Mouse (Mus musculus): ENCODE data around the gene Mgrn1. TPM values are rescaled to one million over a fixed set of nuclear protein-coding genes. Genes with fewer than 3 reads are reported as not detected.

Gene Mgrn1
- polyA plus RNA-seq, 1 experiment from 2014 or later: 36.7 TPM

- DNase-seq: no peak
- Histone ChIP-seq H3K4me1 (ENCODE audit: insufficient read depth) (peaks cover 16% of the 10 kb centered on the region), H3K27me3 (ENCODE audit: insufficient read depth, low read length) (no peaks in the 10 kb centered on the region), H3K9me3 (ENCODE audit: low read length) (no peaks in the 10 kb centered on the region), H3K9ac (replicated peaks) (peak overlapping the region; percentile 84), H3K4me3 (ENCODE audit: low read depth, low read length) (peak overlapping the region; percentile 87), H3K27ac (ENCODE audit: low read depth) (peak overlapping the region; percentile 91), H3K36me3 (replicated peaks; ENCODE audit: insufficient read depth, low read length) (no peaks in the 10 kb centered on the region), H3K4me2 (ENCODE audit: low read depth, low read length) (peak overlapping the region; percentile 94)
- WGBS (ENCODE audit: insufficient replicate concordance): 12% methylated on average over 13 of the region's 13 CpGs
- no peak for TF ChIP-seq EP300 (IDR thresholded peaks at IDR 0.05; ENCODE audit: low read depth)
- TF ChIP-seq CTCF (IDR thresholded peaks at IDR 0.05; ENCODE audit: low read depth): no peak
- ATAC-seq: no peak
Observed at GRCm38 (mm10) chr16:4964731-4965391, 78.8 kb downstream of the Mgrn1 start.

- Histone ChIP-seq H3K9ac (replicated peaks) (no peak overlapping the region), H3K27me3 (ENCODE audit: insufficient read depth, low read length) (no peaks in the 10 kb centered on the region), H3K4me3 (ENCODE audit: low read depth, low read length) (no peak overlapping the region), H3K4me2 (ENCODE audit: low read depth, low read length) (peak overlapping the region; percentile 94), H3K36me3 (replicated peaks; ENCODE audit: insufficient read depth, low read length) (no peaks in the 10 kb centered on the region), H3K4me1 (ENCODE audit: insufficient read depth) (peaks cover 16% of the 10 kb centered on the region), H3K27ac (ENCODE audit: low read depth) (no peak overlapping the region), H3K9me3 (ENCODE audit: low read length) (no peaks in the 10 kb centered on the region)
- ATAC-seq: no peak
- WGBS (ENCODE audit: insufficient replicate concordance): 76% methylated on average over 8 of the region's 8 CpGs
- TF ChIP-seq EP300 (IDR thresholded peaks at IDR 0.05; ENCODE audit: low read depth) (no peak), CTCF (IDR thresholded peaks at IDR 0.05; ENCODE audit: low read depth) (no peak)
- no peak for DNase-seq
Observed at GRCm38 (mm10) chr16:4965392-4966129, 79.5 kb downstream of the Mgrn1 start.

- 70% methylated on average over 3 of the region's 3 CpGs for WGBS (ENCODE audit: insufficient replicate concordance)
- no peak for ATAC-seq
- no peak for TF ChIP-seq EP300 (IDR thresholded peaks at IDR 0.05; ENCODE audit: low read depth)
- TF ChIP-seq CTCF (IDR thresholded peaks at IDR 0.05; ENCODE audit: low read depth): no peak
- Histone ChIP-seq H3K9ac (replicated peaks) (no peak overlapping the region), H3K4me2 (ENCODE audit: low read depth, low read length) (no peak overlapping the region), H3K4me1 (ENCODE audit: insufficient read depth) (peaks cover 7% of the 10 kb centered on the region; the same call in 1 of the 2 replicates), H3K27me3 (ENCODE audit: insufficient read depth, low read length) (no peaks in the 10 kb centered on the region), H3K27ac (ENCODE audit: low read depth) (peak overlapping the region; percentile 68; the same call in 1 of the 2 replicates), H3K36me3 (replicated peaks; ENCODE audit: insufficient read depth, low read length) (no peaks in the 10 kb centered on the region), H3K4me3 (ENCODE audit: low read depth, low read length) (no peak overlapping the region), H3K9me3 (ENCODE audit: low read length) (no peaks in the 10 kb centered on the region)
- DNase-seq: no peak
Observed at GRCm38 (mm10) chr16:4968426-4968825, 82.4 kb downstream of the Mgrn1 start.

GRCm38 (mm10) chr16:4969055-4969843 lies 83.2 kb downstream of the Mgrn1 start:
- Histone ChIP-seq H3K9me3 (ENCODE audit: low read length) (no peaks in the 10 kb centered on the region), H3K27ac (ENCODE audit: low read depth) (peak overlapping the region; percentile 68), H3K4me3 (ENCODE audit: low read depth, low read length) (no peak overlapping the region), H3K4me2 (ENCODE audit: low read depth, low read length) (0 out of 2 replicates have a peak overlapping the region, but pooled peaks have one; percentile 2), H3K9ac (replicated peaks) (no peak overlapping the region), H3K4me1 (ENCODE audit: insufficient read depth) (peaks cover 6% of the 10 kb centered on the region; the same call in 1 of the 2 replicates), H3K36me3 (replicated peaks; ENCODE audit: insufficient read depth, low read length) (no peaks in the 10 kb centered on the region), H3K27me3 (ENCODE audit: insufficient read depth, low read length) (no peaks in the 10 kb centered on the region)
- 43% methylated on average over 5 of the region's 5 CpGs for WGBS (ENCODE audit: insufficient replicate concordance)
- no peak for TF ChIP-seq EP300 (IDR thresholded peaks at IDR 0.05; ENCODE audit: low read depth)
- DNase-seq: peak; percentile 47
- peak; percentile 39 for ATAC-seq

- WGBS (ENCODE audit: insufficient replicate concordance): 51% methylated on average over 4 of the region's 4 CpGs
- Histone ChIP-seq H3K4me2 (ENCODE audit: low read depth, low read length) (no peak overlapping the region), H3K9me3 (ENCODE audit: low read length) (no peaks in the 10 kb centered on the region), H3K27me3 (ENCODE audit: insufficient read depth, low read length) (no peaks in the 10 kb centered on the region), H3K9ac (replicated peaks) (0 out of 2 replicates have a peak overlapping the region, but pooled peaks have one; percentile 19), H3K4me1 (ENCODE audit: insufficient read depth) (no peaks in the 10 kb centered on the region; the same call in 1 of the 2 replicates), H3K36me3 (replicated peaks; ENCODE audit: insufficient read depth, low read length) (no peaks in the 10 kb centered on the region), H3K27ac (ENCODE audit: low read depth) (no peak overlapping the region), H3K4me3 (ENCODE audit: low read depth, low read length) (no peak overlapping the region)
- DNase-seq: no peak
- no peak for TF ChIP-seq EP300 (IDR thresholded peaks at IDR 0.05; ENCODE audit: low read depth)
- TF ChIP-seq CTCF (IDR thresholded peaks at IDR 0.05; ENCODE audit: low read depth): no peak
- peak; percentile 25; the same call in 1 of the 2 replicates for ATAC-seq
Observed at GRCm38 (mm10) chr16:4971626-4972025, 85.6 kb downstream of the Mgrn1 start.

GRCm38 (mm10) chr16:4974521-4974920 lies 88.5 kb downstream of the Mgrn1 start:
- H3K4me1 ChIP-seq (ENCODE audit: insufficient read depth): peaks cover 2% of the 10 kb centered on the region; the same call in 1 of the 2 replicates
- H3K4me3 ChIP-seq (ENCODE audit: low read depth, low read length): no peak overlapping the region
- no peaks in the 10 kb centered on the region for H3K27me3 ChIP-seq (ENCODE audit: insufficient read depth, low read length)
- no peaks in the 10 kb centered on the region for H3K9me3 ChIP-seq (ENCODE audit: low read length)
- no peaks in the 10 kb centered on the region for H3K36me3 ChIP-seq (replicated peaks; ENCODE audit: insufficient read depth, low read length)
- no peak overlapping the region for H3K27ac ChIP-seq (ENCODE audit: low read depth)
- TF ChIP-seq CTCF (IDR thresholded peaks at IDR 0.05; ENCODE audit: low read depth) (no peak), EP300 (IDR thresholded peaks at IDR 0.05; ENCODE audit: low read depth) (no peak)
- DNase-seq: no peak
- H3K9ac ChIP-seq (replicated peaks): no peak overlapping the region
- ATAC-seq: no peak
- no peak overlapping the region for H3K4me2 ChIP-seq (ENCODE audit: low read depth, low read length)
- WGBS (ENCODE audit: insufficient replicate concordance): 91% methylated on average over 5 of the region's 5 CpGs

Data from liver, postnatal 0 days (tissue).